Mouse (Mus musculus): ENCODE measurements around the gene Slc25a21. TPM values are rescaled to one million over a fixed set of nuclear protein-coding genes. Genes with fewer than 3 reads are reported as not detected.

Slc25a21 gene
- total and polyA plus RNA-seq, 2 experiments from 2014 or later, result 0.54 TPM; not detected in 1

DNA sequence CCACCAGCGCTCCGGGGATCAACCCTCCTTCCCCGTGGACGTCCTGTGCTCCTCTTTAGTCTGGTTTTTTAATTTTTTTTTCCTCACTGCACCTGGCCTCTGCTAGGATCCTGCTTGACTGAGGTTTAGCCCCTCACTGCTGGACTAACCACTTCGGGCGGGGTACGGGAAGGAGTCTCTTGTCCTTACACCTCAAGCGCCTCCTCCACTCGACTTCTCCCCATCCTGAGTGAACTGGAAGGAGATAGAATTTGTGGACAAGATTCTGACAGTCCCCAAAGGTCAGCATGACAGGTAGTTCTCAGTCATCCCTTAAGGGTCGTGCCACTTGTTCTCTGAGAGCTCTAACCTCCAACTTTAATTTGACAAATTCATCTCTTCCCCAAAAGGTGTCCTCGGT is 502.3 kb downstream of the Slc25a21 start:
- peak overlapping the region; percentile 44 for H3K4me2 ChIP-seq (ENCODE audit: low read depth, low read length)
- H3K4me1 ChIP-seq (ENCODE audit: insufficient read depth, low read length), result no peaks in the 10 kb centered on the region
- H3K4me3 ChIP-seq (ENCODE audit: low read length), result peak overlapping the region; percentile 18; the same call in 1 of the 2 replicates
- H3K36me3 ChIP-seq (ENCODE audit: insufficient read depth, low read length), result no peaks in the 10 kb centered on the region
- no peak for DNase-seq (ENCODE audit: low spot score)
- no peak for ATAC-seq
- no peak for TF ChIP-seq CTCF (IDR thresholded peaks at IDR 0.05; ENCODE audit: low read depth)
- no peak overlapping the region for H3K9ac ChIP-seq (replicated peaks; ENCODE audit: low read length)
- H3K27ac ChIP-seq, result no peak overlapping the region
- WGBS, result 2% methylated on average over 11 of the region's 11 CpGs
- no peaks in the 10 kb centered on the region for H3K9me3 ChIP-seq (ENCODE audit: low read length)
- H3K27me3 ChIP-seq (ENCODE audit: insufficient read depth, low read length), result peaks cover 97% of the 10 kb centered on the region

DNA sequence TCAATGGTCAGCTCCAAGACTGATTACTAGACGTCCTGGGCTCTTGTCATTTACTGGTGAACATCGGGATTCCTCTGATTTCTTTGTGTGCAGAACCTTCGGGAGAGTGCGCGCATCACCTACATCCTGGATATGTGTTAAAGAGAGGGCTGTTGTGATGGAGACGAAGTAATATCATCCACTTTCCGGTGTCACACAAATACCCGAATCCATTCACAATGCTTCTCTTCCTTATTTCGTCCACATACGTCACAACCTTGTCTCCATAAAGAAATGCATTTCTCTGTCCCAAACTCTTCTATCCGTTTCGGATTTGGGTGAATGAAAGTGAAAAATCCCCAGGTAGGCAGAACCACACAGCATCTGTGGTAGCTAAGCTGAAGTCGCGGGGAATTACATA is 502.9 kb downstream of the Slc25a21 start:
- H3K9me3 ChIP-seq (ENCODE audit: low read length), result no peaks in the 10 kb centered on the region
- WGBS, result 3% methylated on average over 14 of the region's 14 CpGs
- DNase-seq (ENCODE audit: low spot score), result no peak
- H3K4me2 ChIP-seq (ENCODE audit: low read depth, low read length), result no peak overlapping the region
- H3K4me1 ChIP-seq (ENCODE audit: insufficient read depth, low read length), result no peaks in the 10 kb centered on the region
- H3K36me3 ChIP-seq (ENCODE audit: insufficient read depth, low read length), result no peaks in the 10 kb centered on the region
- no peak overlapping the region for H3K4me3 ChIP-seq (ENCODE audit: low read length)
- no peak for ATAC-seq
- H3K9ac ChIP-seq (replicated peaks; ENCODE audit: low read length), result no peak overlapping the region
- no peak for TF ChIP-seq CTCF (IDR thresholded peaks at IDR 0.05; ENCODE audit: low read depth)
- H3K27me3 ChIP-seq (ENCODE audit: insufficient read depth, low read length), result peaks cover 97% of the 10 kb centered on the region
- H3K27ac ChIP-seq, result no peak overlapping the region

DNA sequence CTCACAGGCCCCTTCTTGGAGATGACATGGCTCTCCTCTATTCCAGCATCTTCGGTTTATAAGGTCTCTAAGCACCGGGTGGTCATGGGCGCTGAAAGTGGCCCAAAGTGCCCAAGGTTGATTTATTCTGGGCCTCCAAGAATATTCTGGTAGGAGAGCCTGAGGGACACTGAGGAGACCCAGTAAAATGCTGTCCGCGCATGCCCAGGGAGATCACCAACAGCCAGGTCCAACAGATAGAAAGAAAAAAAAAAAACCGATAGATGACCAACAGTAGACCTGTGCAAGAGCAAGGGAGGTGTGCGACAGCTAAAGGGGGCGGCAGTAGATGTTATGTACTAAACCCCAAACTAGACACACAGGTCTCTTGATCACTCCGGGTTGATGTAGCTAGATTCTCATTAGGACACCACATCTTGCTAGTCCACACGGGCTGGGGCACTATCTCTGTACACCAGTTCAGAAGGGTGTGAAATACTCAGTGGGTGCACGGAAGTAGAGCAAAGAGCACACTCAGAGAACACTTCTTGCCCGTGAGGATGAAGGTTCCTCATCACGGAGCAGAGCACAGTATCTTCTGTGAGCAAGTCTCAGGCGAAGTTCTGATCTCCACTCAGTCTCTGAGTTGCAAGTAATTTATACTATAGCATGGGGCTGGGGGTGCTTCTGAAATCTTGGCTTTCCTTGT is 503.7 kb downstream of the Slc25a21 start:
- H3K27ac ChIP-seq, result no peak overlapping the region
- TF ChIP-seq CTCF (IDR thresholded peaks at IDR 0.05; ENCODE audit: low read depth), result no peak
- H3K4me1 ChIP-seq (ENCODE audit: insufficient read depth, low read length), result no peaks in the 10 kb centered on the region
- peaks cover 98% of the 10 kb centered on the region for H3K27me3 ChIP-seq (ENCODE audit: insufficient read depth, low read length)
- H3K4me3 ChIP-seq (ENCODE audit: low read length), result no peak overlapping the region
- no peak for ATAC-seq
- no peaks in the 10 kb centered on the region for H3K9me3 ChIP-seq (ENCODE audit: low read length)
- H3K9ac ChIP-seq (replicated peaks; ENCODE audit: low read length), result no peak overlapping the region
- WGBS, result 8% methylated on average over 14 of the region's 14 CpGs
- H3K36me3 ChIP-seq (ENCODE audit: insufficient read depth, low read length), result no peaks in the 10 kb centered on the region
- H3K4me2 ChIP-seq (ENCODE audit: low read depth, low read length), result no peak overlapping the region
- DNase-seq (ENCODE audit: low spot score), result no peak

DNA sequence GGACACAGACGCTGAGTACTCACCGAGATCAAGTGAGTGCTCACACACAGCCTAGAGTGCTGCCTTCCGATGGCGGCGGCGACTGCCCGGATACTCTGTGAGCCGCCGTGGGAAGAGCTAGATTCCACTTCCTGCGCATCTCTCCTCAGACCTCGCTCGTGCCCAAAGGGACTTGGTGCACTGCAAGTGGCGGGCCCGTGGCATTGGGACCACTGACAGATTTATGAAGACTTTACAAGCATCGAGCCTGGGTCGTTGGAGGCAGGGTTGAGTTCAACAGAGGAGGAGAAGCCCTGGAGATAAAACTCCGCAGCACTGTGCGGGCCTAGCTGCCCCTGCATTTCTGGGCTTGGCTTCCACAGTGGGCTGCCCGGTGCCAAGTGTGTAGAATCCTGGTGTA is 504.7 kb downstream of the Slc25a21 start:
- 3% methylated on average over 19 of the region's 19 CpGs for WGBS
- H3K27me3 ChIP-seq (ENCODE audit: insufficient read depth, low read length), result peaks cover 96% of the 10 kb centered on the region
- no peak overlapping the region for H3K4me2 ChIP-seq (ENCODE audit: low read depth, low read length)
- no peak overlapping the region for H3K9ac ChIP-seq (replicated peaks; ENCODE audit: low read length)
- no peaks in the 10 kb centered on the region for H3K9me3 ChIP-seq (ENCODE audit: low read length)
- no peak for TF ChIP-seq CTCF (IDR thresholded peaks at IDR 0.05; ENCODE audit: low read depth)
- no peaks in the 10 kb centered on the region for H3K4me1 ChIP-seq (ENCODE audit: insufficient read depth, low read length)
- H3K4me3 ChIP-seq (ENCODE audit: low read length), result no peak overlapping the region
- no peaks in the 10 kb centered on the region for H3K36me3 ChIP-seq (ENCODE audit: insufficient read depth, low read length)
- ATAC-seq (no peak), DNase-seq (ENCODE audit: low spot score) (no peak)
- no peak overlapping the region for H3K27ac ChIP-seq

DNA sequence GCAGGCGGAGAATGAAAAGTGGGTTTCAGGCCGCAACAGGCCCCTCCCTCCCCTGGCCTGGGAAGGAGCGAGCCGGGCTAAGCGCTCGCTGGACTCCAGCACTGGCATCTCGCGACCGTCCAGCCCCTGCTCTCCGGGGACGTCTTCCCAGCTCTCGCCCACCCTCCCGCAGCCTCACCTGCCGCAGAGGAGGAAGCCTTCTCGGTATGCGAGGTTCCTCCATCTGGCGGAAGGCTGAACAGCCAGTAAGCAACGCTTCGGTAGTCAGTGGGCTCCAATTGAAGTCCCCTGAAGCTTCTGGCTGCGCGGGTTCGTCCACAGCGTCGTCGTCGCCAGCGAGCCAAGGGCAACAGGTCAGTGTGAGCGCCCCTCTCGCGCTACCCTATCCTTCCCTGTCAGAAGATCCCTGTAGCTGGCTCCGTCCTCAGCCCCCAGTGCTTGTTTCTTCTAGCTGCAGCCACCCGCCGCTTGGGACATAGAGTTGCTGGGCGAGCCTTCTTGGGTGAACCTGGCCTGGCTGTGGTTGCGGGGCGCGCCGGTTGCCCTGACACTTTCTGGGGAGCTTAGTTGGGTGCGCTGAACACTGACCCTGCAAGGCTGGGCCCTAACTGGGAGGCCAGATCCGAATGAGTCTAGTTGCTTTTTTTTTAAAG is 505.7 kb downstream of the Slc25a21 start, which contains the start of gene Pax9:
TSS of gene Pax9 (plus strand) at position 341 of the 653 bp plus-strand sequence.
- H3K27ac ChIP-seq, result no peak within 1 kb of the TSS
- no peak within 1 kb of the TSS for H3K4me2 ChIP-seq (ENCODE audit: low read depth, low read length)
- WGBS, result under 1% methylated on average over 37 of the region's 40 CpGs
- no peak for ATAC-seq
- no peak for DNase-seq (ENCODE audit: low spot score)
- no peaks in the 10 kb centered on the region for H3K9me3 ChIP-seq (ENCODE audit: low read length)
- H3K27me3 ChIP-seq (ENCODE audit: insufficient read depth, low read length), result peaks cover 93% of the 10 kb centered on the region
- H3K9ac ChIP-seq (replicated peaks; ENCODE audit: low read length), result no peak within 1 kb of the TSS
- no peak within 1 kb of the TSS for H3K4me3 ChIP-seq (ENCODE audit: low read length)
- no peak for TF ChIP-seq CTCF (IDR thresholded peaks at IDR 0.05; ENCODE audit: low read depth)
- H3K4me1 ChIP-seq (ENCODE audit: insufficient read depth, low read length), result no peaks in the 10 kb centered on the region
- H3K36me3 ChIP-seq (ENCODE audit: insufficient read depth, low read length), result no peaks in the 10 kb centered on the region

DNA sequence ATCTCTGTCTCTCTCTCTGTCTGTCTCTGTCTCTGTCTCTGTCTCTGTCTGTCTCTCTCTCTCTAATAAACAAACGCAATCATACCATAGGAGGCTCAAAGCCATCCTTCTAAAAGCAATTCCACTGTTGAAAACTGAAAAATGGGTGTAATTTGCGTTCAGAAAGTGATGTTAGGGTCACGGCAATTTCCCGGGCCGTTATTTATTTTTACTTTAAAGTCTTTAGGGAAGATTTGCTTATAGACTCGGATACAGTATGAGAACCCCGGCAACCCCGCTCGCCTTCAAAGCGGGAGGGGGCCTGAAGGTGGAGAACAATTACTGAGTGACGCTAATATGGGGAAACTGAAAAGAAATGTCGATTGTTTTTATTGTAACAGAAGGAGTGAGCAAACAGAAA is 506.3 kb downstream of the Slc25a21 start:
- Histone ChIP-seq H3K36me3 (ENCODE audit: insufficient read depth, low read length) (no peaks in the 10 kb centered on the region), H3K27me3 (ENCODE audit: insufficient read depth, low read length) (peaks cover 93% of the 10 kb centered on the region), H3K4me2 (ENCODE audit: low read depth, low read length) (no peak overlapping the region), H3K4me1 (ENCODE audit: insufficient read depth, low read length) (no peaks in the 10 kb centered on the region), H3K9ac (replicated peaks; ENCODE audit: low read length) (no peak overlapping the region), H3K9me3 (ENCODE audit: low read length) (no peaks in the 10 kb centered on the region), H3K4me3 (ENCODE audit: low read length) (no peak overlapping the region), H3K27ac (no peak overlapping the region)
- 2% methylated on average over 12 of the region's 12 CpGs for WGBS
- ATAC-seq (no peak), DNase-seq (ENCODE audit: low spot score) (no peak)
- no peak for TF ChIP-seq CTCF (IDR thresholded peaks at IDR 0.05; ENCODE audit: low read depth)

DNA sequence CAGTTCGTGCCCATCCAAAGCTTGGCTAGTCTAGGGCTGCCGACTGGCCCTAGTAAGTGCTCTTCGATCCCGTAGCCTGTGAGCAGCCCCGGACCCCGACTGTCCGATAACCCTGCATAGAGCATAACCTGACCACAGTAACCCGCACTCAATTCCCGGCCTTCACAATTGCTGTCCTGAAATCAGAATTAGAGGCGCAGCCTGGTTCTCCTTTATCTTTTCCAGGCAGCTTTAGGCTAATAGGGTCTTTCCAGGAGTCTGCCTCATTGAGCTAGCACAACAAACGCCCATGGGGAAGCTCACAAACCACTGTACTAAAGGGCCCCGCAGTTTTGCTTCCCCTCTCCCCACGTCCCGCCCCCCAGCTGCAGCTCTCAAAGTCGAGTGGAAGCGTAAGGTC is 506.9 kb downstream of the Slc25a21 start:
- no peak overlapping the region for H3K27ac ChIP-seq
- no peaks in the 10 kb centered on the region for H3K9me3 ChIP-seq (ENCODE audit: low read length)
- H3K9ac ChIP-seq (replicated peaks; ENCODE audit: low read length), result no peak overlapping the region
- no peak overlapping the region for H3K4me2 ChIP-seq (ENCODE audit: low read depth, low read length)
- H3K4me3 ChIP-seq (ENCODE audit: low read length), result no peak overlapping the region
- peaks cover 93% of the 10 kb centered on the region for H3K27me3 ChIP-seq (ENCODE audit: insufficient read depth, low read length)
- DNase-seq (ENCODE audit: low spot score) (no peak), ATAC-seq (no peak)
- no peak for TF ChIP-seq CTCF (IDR thresholded peaks at IDR 0.05; ENCODE audit: low read depth)
- 2% methylated on average over 16 of the region's 16 CpGs for WGBS
- no peaks in the 10 kb centered on the region for H3K4me1 ChIP-seq (ENCODE audit: insufficient read depth, low read length)
- no peaks in the 10 kb centered on the region for H3K36me3 ChIP-seq (ENCODE audit: insufficient read depth, low read length)

Measured in hindbrain, postnatal 0 days (tissue).